Mouse (Mus musculus): ENCODE data around the gene Tmod2. TPM values are rescaled to one million over a fixed set of nuclear protein-coding genes. Genes with fewer than 3 reads are reported as not detected.
A peak's percentile ranks its signal among the peaks of the same experiment; 100 is the strongest.
"Not testable (repeated sequence)": the region's sequence is repeated elsewhere in the genome, so short reads cannot be mapped to it uniquely, and the experiment has no call there.

Gene Tmod2
- polyA plus RNA-seq, 1 experiment = 8.0 TPM

- H3K27ac ChIP-seq (ENCODE audit: insufficient read depth, low read length) = no peak overlapping the region
- 0 out of 2 replicates have a peak, but pooled peaks cover 2% of the 10 kb centered on the region for H3K4me1 ChIP-seq (ENCODE audit: control insufficient read depth, insufficient read depth, low read length)
- no peak for TF ChIP-seq POLR2A (IDR thresholded peaks at IDR 0.05; ENCODE audit: low read depth, low read length)
- TF ChIP-seq CTCF (IDR thresholded peaks at IDR 0.05; ENCODE audit: borderline replicate concordance, insufficient read depth, low read length) = no peak
- no peak overlapping the region for H3K4me3 ChIP-seq (ENCODE audit: insufficient read depth, low read length)
Observed at GRCm38 (mm10) chr9:75630823-75631454, 19.8 kb upstream of the Tmod2 start.

GRCm38 (mm10) chr9:75626308-75626604 is 15.1 kb upstream of the Tmod2 start:
- TF ChIP-seq CTCF (IDR thresholded peaks at IDR 0.05; ENCODE audit: borderline replicate concordance, insufficient read depth, low read length) (no peak), POLR2A (IDR thresholded peaks at IDR 0.05; ENCODE audit: low read depth, low read length) (no peak)
- Histone ChIP-seq H3K27ac (ENCODE audit: insufficient read depth, low read length) (no peak overlapping the region), H3K4me1 (ENCODE audit: control insufficient read depth, insufficient read depth, low read length) (no peaks in the 10 kb centered on the region), H3K4me3 (ENCODE audit: insufficient read depth, low read length) (peak overlapping the region; percentile 82)

- Histone ChIP-seq H3K4me1 (ENCODE audit: control insufficient read depth, insufficient read depth, low read length) (no peaks in the 10 kb centered on the region), H3K4me3 (ENCODE audit: insufficient read depth, low read length) (peak within 1 kb of the TSS; percentile 82), H3K27ac (ENCODE audit: insufficient read depth, low read length) (no peak within 1 kb of the TSS; the same call in 1 of the 2 replicates)
- TF ChIP-seq CTCF (IDR thresholded peaks at IDR 0.05; ENCODE audit: borderline replicate concordance, insufficient read depth, low read length) (no peak), POLR2A (IDR thresholded peaks at IDR 0.05; ENCODE audit: low read depth, low read length) (peak; percentile 63)
Observed at GRCm38 (mm10) chr9:75625556-75626307, 14.6 kb upstream of the Tmod2 start, which contains the start of gene Lysmd2. Gene Lysmd2, plus strand, starts transcription at chr9:75625741.

- no peak for TF ChIP-seq POLR2A (IDR thresholded peaks at IDR 0.05; ENCODE audit: low read depth, low read length)
- TF ChIP-seq CTCF (IDR thresholded peaks at IDR 0.05; ENCODE audit: borderline replicate concordance, insufficient read depth, low read length) = no peak
- no peak overlapping the region for H3K27ac ChIP-seq (ENCODE audit: insufficient read depth, low read length)
- H3K4me1 ChIP-seq (ENCODE audit: control insufficient read depth, insufficient read depth, low read length) = no peaks in the 10 kb centered on the region
- peak overlapping the region; percentile 82 for H3K4me3 ChIP-seq (ENCODE audit: insufficient read depth, low read length)
Observed at GRCm38 (mm10) chr9:75624983-75625555, 13.9 kb upstream of the Tmod2 start.

- no peak for TF ChIP-seq CTCF (IDR thresholded peaks at IDR 0.05; ENCODE audit: borderline replicate concordance, insufficient read depth, low read length)
- no peak for TF ChIP-seq POLR2A (IDR thresholded peaks at IDR 0.05; ENCODE audit: low read depth, low read length)
- Histone ChIP-seq H3K27ac (ENCODE audit: insufficient read depth, low read length) (no peak overlapping the region), H3K4me3 (ENCODE audit: insufficient read depth, low read length) (no peak overlapping the region), H3K4me1 (ENCODE audit: control insufficient read depth, insufficient read depth, low read length) (no peaks in the 10 kb centered on the region)
Observed at GRCm38 (mm10) chr9:75621428-75621827, 10.3 kb upstream of the Tmod2 start.

- H3K27ac ChIP-seq (ENCODE audit: insufficient read depth, low read length); H3K4me3 ChIP-seq (ENCODE audit: insufficient read depth, low read length); H3K4me1 ChIP-seq (ENCODE audit: control insufficient read depth, insufficient read depth, low read length): not testable (repeated sequence)
Observed at GRCm38 (mm10) chr9:75619761-75620160, 8.6 kb upstream of the Tmod2 start.

GRCm38 (mm10) chr9:75618836-75619400 is 7.8 kb upstream of the Tmod2 start:
- H3K27ac ChIP-seq (ENCODE audit: insufficient read depth, low read length) = no peak overlapping the region
- TF ChIP-seq POLR2A (IDR thresholded peaks at IDR 0.05; ENCODE audit: low read depth, low read length) (no peak), CTCF (IDR thresholded peaks at IDR 0.05; ENCODE audit: borderline replicate concordance, insufficient read depth, low read length) (no peak)
- no peak overlapping the region for H3K4me3 ChIP-seq (ENCODE audit: insufficient read depth, low read length)
- H3K4me1 ChIP-seq (ENCODE audit: control insufficient read depth, insufficient read depth, low read length) = no peaks in the 10 kb centered on the region

- Histone ChIP-seq H3K4me1 (ENCODE audit: control insufficient read depth, insufficient read depth, low read length) (no peaks in the 10 kb centered on the region), H3K27ac (ENCODE audit: insufficient read depth, low read length) (no peak overlapping the region), H3K4me3 (ENCODE audit: insufficient read depth, low read length) (no peak overlapping the region)
- no peak for TF ChIP-seq POLR2A (IDR thresholded peaks at IDR 0.05; ENCODE audit: low read depth, low read length)
- no peak for TF ChIP-seq CTCF (IDR thresholded peaks at IDR 0.05; ENCODE audit: borderline replicate concordance, insufficient read depth, low read length)
Observed at GRCm38 (mm10) chr9:75616560-75616959, 5.4 kb upstream of the Tmod2 start.

GRCm38 (mm10) chr9:75609965-75610364 is 1.2 kb downstream of the Tmod2 start:
- Histone ChIP-seq H3K4me3 (ENCODE audit: insufficient read depth, low read length) (no peak overlapping the region; the same call in 1 of the 2 replicates), H3K27ac (ENCODE audit: insufficient read depth, low read length) (no peak overlapping the region), H3K4me1 (ENCODE audit: control insufficient read depth, insufficient read depth, low read length) (no peaks in the 10 kb centered on the region)
- TF ChIP-seq POLR2A (IDR thresholded peaks at IDR 0.05; ENCODE audit: low read depth, low read length) (no peak), CTCF (IDR thresholded peaks at IDR 0.05; ENCODE audit: borderline replicate concordance, insufficient read depth, low read length) (no peak)

- no peak for TF ChIP-seq POLR2A (IDR thresholded peaks at IDR 0.05; ENCODE audit: low read depth, low read length)
- TF ChIP-seq CTCF (IDR thresholded peaks at IDR 0.05; ENCODE audit: borderline replicate concordance, insufficient read depth, low read length) = no peak
- Histone ChIP-seq H3K27ac (ENCODE audit: insufficient read depth, low read length) (no peak overlapping the region), H3K4me1 (ENCODE audit: control insufficient read depth, insufficient read depth, low read length) (no peaks in the 10 kb centered on the region), H3K4me3 (ENCODE audit: insufficient read depth, low read length) (no peak overlapping the region)
Observed at GRCm38 (mm10) chr9:75609505-75609904, 1.6 kb downstream of the Tmod2 start.
